Mouse (Mus musculus): ENCODE data around the gene Dlk2.
A peak's percentile ranks its signal among the peaks of the same experiment; 100 is the strongest.

- 0 out of 2 replicates have a peak, but pooled peaks have one; percentile 8 for TF ChIP-seq CTCF (IDR thresholded peaks at IDR 0.05; ENCODE audit: low read depth, low read length)
- no peak for TF ChIP-seq POLR2AphosphoS5 (IDR thresholded peaks at IDR 0.05; ENCODE audit: insufficient replicate concordance, low read depth, low read length)
- TF ChIP-seq GATA1 (IDR thresholded peaks at IDR 0.05; ENCODE audit: borderline replicate concordance, low read length): no peak
These were observed 44.4 kb upstream of the Dlk2 start for GRCm38 (mm10) chr17:46252571-46253451.
